Mouse (Mus musculus) midbrain, embryonic 13.5 days (tissue): ENCODE results near the gene Wfdc15b. TPM values are rescaled to one million over a fixed set of nuclear protein-coding genes. Genes with fewer than 3 reads are reported as not detected.

Source experiments
- ATAC-seq: fragments of 200-750 bp; cut with Nextera tagmentation; 2 replicates; pipeline ENCODE4 v1.8.0; 2017; ENCODE audit warnings: mild to moderate bottlenecking, moderate TSS enrichment, moderate library complexity
- H3K27ac ChIP-seq: fragments of 300-500 bp; sonication (generic); 2 replicates; pipeline ENCODE4 v1.5.1; 2015; ENCODE audit warnings: inconsistent platforms, mild to moderate bottlenecking, moderate library complexity
- H3K27me3 ChIP-seq: fragments of 300-500 bp; sonication (generic); 2 replicates; pipeline ENCODE4 v1.6.1; 2015; ENCODE audit warnings: mild to moderate bottlenecking, inconsistent platforms
- H3K36me3 ChIP-seq: fragments of 300-500 bp; sonication (generic); 2 replicates; pipeline ENCODE4 v1.6.1; 2015; ENCODE audit warnings: mild to moderate bottlenecking, inconsistent platforms
- H3K4me1 ChIP-seq: fragments of 300-500 bp; sonication (generic); replicated peaks from 2 replicates; pipeline ENCODE4 v1.6.1; 2015; ENCODE audit warnings: inconsistent platforms
- H3K4me2 ChIP-seq: fragments of 300-500 bp; sonication (generic); replicated peaks from 2 replicates; pipeline ENCODE4 v1.6.1; 2015; ENCODE audit warnings: moderate library complexity, mild to moderate bottlenecking, inconsistent platforms
- H3K4me3 ChIP-seq: fragments of 300-500 bp; sonication (generic); replicated peaks from 2 replicates; pipeline ENCODE4 v1.5.1; 2015; ENCODE audit warnings: mild to moderate bottlenecking, inconsistent platforms
- H3K9ac ChIP-seq: fragments of 300-500 bp; sonication (generic); replicated peaks from 2 replicates; pipeline ENCODE4 v1.6.1; 2015; ENCODE audit warnings: mild to moderate bottlenecking, inconsistent platforms
- H3K9me3 ChIP-seq: fragments of 300-500 bp; sonication (generic); 2 replicates; pipeline ENCODE4 v1.6.1; 2016; ENCODE audit warnings: mild to moderate bottlenecking, inconsistent platforms
- WGBS: fragments of 180-500 bp; shearing (Covaris S2); methylation state at CpG from one replicate; pipeline ENCODE4 v1.1.7; 2015; 5-methylcytosine and 5-hydroxymethylcytosine counted together
- polyA plus RNA-seq: library from polyadenylated mRNA; unstranded; fragments of >200 nt; fragmentation: Nextera tagmentation; extraction: Ambion mirVana; gene quantifications from 2 replicates; pipeline ENCODE4 v1.2.1, GENCODE M21; 2015

Wfdc15b gene
- polyA plus RNA-seq, 1 experiment from 2014 or later: not detected

- Histone ChIP-seq H3K4me1 (peaks cover 20% of the 10 kb centered on the region), H3K36me3 (no peaks in the 10 kb centered on the region), H3K27me3 (peaks cover 38% of the 10 kb centered on the region), H3K4me3 (no peak overlapping the region), H3K9me3 (no peaks in the 10 kb centered on the region), H3K9ac (no peak overlapping the region), H3K4me2 (no peak overlapping the region), H3K27ac (no peak overlapping the region)
- WGBS: 81% methylated on average over 8 of the region's 8 CpGs
- no peak for ATAC-seq
Measured at GRCm38 (mm10) chr2:164174649-164175395, 46.6 kb downstream of the Wfdc15b start.

DNA sequence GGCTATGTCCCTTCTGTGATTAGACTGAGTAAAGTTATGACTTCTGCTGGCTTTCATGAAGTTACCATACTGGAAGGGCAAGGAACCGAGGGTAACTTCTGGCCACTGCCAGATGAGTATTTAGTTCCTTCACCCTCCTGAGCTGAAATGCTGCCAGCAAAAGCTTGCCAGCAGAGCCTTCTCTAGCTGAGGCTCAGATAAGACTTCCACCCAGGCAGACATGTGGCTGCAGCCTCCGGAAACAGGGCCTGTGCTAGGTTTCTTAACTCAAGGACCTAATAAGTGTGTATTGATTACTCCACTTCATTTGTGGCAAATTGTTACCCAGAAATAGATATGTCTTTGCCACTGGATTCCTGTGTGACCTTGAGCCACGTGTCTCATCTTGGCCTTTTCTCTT lies 48.1 kb downstream of the Wfdc15b start:
- no peak for ATAC-seq
- 76% methylated on average over 3 of the region's 3 CpGs for WGBS
- Histone ChIP-seq H3K4me3 (no peak overlapping the region), H3K27me3 (peaks cover 52% of the 10 kb centered on the region), H3K27ac (no peak overlapping the region), H3K4me2 (no peak overlapping the region), H3K9me3 (no peaks in the 10 kb centered on the region), H3K4me1 (peaks cover 23% of the 10 kb centered on the region), H3K36me3 (no peaks in the 10 kb centered on the region), H3K9ac (no peak overlapping the region)

- 2% methylated on average over 24 of the region's 29 CpGs for WGBS
- Histone ChIP-seq H3K4me2 (peak within 1 kb of the TSS; percentile 64), H3K4me1 (peaks cover 31% of the 10 kb centered on the region), H3K4me3 (peak within 1 kb of the TSS; percentile 37), H3K36me3 (no peaks in the 10 kb centered on the region), H3K27me3 (peaks cover 74% of the 10 kb centered on the region), H3K27ac (no peak within 1 kb of the TSS), H3K9me3 (no peaks in the 10 kb centered on the region), H3K9ac (peak within 1 kb of the TSS; percentile 53; the same call in 1 of the 2 replicates)
- 0 out of 2 replicates have a peak, but pooled peaks have one; percentile 17 for ATAC-seq
Measured at GRCm38 (mm10) chr2:164170902-164171301, 50.6 kb downstream of the Wfdc15b start, which contains the start of gene Kcns1. Gene Kcns1, minus strand, starts transcription at chr2:164171113.

DNA sequence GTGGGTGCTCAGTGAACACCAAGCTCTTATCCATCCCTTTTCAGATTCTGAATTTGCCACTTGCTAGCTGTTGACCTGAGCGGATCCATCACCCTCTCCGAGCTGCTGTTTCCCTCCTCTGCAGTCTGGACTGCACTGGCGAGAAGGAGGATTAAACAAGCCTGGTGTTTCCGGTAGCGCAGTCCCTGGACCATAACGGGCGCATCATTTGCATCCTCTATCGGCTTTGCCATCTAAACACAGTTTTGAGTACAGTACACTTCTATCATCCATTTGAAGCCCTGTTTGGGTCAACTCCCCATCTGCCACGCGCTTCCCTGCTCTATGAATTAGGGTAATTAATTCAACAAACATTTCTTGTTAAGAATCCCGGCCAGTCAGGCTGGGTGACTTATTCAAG lies 51.1 kb downstream of the Wfdc15b start:
- Histone ChIP-seq H3K36me3 (no peaks in the 10 kb centered on the region), H3K27me3 (peaks cover 79% of the 10 kb centered on the region), H3K4me1 (peaks cover 31% of the 10 kb centered on the region), H3K4me3 (peak overlapping the region; percentile 37), H3K9ac (0 out of 2 replicates have a peak overlapping the region, but pooled peaks have one; percentile 53), H3K27ac (no peak overlapping the region), H3K4me2 (peak overlapping the region; percentile 64), H3K9me3 (no peaks in the 10 kb centered on the region)
- no peak for ATAC-seq
- WGBS: 2% methylated on average over 11 of the region's 11 CpGs

- 9% methylated on average over 42 of the region's 42 CpGs for WGBS
- H3K4me3 ChIP-seq: peak overlapping the region; percentile 40
- H3K9ac ChIP-seq: no peak overlapping the region
- no peaks in the 10 kb centered on the region for H3K36me3 ChIP-seq
- H3K4me2 ChIP-seq: peak overlapping the region; percentile 55
- ATAC-seq: peak; percentile 37; the same call in 1 of the 2 replicates
- peaks cover 31% of the 10 kb centered on the region for H3K4me1 ChIP-seq
- no peaks in the 10 kb centered on the region for H3K9me3 ChIP-seq
- H3K27me3 ChIP-seq: peaks cover 79% of the 10 kb centered on the region
- H3K27ac ChIP-seq: no peak overlapping the region
Measured at GRCm38 (mm10) chr2:164168571-164168946, 52.9 kb downstream of the Wfdc15b start.

GRCm38 (mm10) chr2:164167752-164168570 lies 53.5 kb downstream of the Wfdc15b start:
- H3K9ac ChIP-seq: 0 out of 2 replicates have a peak overlapping the region, but pooled peaks have one; percentile 16
- 11% methylated on average over 89 of the region's 90 CpGs for WGBS
- ATAC-seq: peak; percentile 65
- H3K9me3 ChIP-seq: no peaks in the 10 kb centered on the region
- peaks cover 76% of the 10 kb centered on the region for H3K27me3 ChIP-seq
- no peak overlapping the region for H3K27ac ChIP-seq
- no peaks in the 10 kb centered on the region for H3K36me3 ChIP-seq
- H3K4me1 ChIP-seq: peaks cover 31% of the 10 kb centered on the region
- peak overlapping the region; percentile 55 for H3K4me2 ChIP-seq
- peak overlapping the region; percentile 40 for H3K4me3 ChIP-seq

DNA sequence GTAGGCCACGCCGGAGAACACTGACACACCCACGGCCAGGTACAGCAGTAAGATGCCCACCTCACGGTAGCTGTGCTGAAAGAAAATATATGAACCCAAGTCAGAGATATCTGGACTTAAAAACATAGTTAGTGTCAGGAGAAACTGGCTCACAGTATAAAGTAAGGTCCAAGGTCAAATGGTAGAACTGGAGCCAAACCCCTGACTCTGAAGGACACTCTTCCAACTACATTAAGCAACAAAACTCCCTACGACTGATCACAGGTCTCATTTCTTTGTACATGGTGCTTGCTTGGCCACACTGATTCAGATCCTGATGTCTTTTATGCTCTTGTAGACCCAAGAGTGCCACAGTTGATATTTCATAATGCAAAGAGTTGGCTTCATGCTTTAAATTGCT lies 56.5 kb downstream of the Wfdc15b start:
- no peak overlapping the region for H3K27ac ChIP-seq
- H3K27me3 ChIP-seq: peaks cover 51% of the 10 kb centered on the region
- ATAC-seq: no peak
- peaks cover 12% of the 10 kb centered on the region for H3K4me1 ChIP-seq
- H3K4me3 ChIP-seq: no peak overlapping the region
- no peak overlapping the region for H3K4me2 ChIP-seq
- no peaks in the 10 kb centered on the region for H3K9me3 ChIP-seq
- no peak overlapping the region for H3K9ac ChIP-seq
- no peaks in the 10 kb centered on the region for H3K36me3 ChIP-seq
- WGBS: 94% methylated on average over 5 of the region's 5 CpGs

Other genes with a start within 250 kb of the Wfdc15b start
- 401 and 431 TPM in 2 replicates for gene Ywhab, start 226.7 kb downstream of the Wfdc15b start, polyA plus RNA-seq
- gene Pabpc1l, start 196.2 kb downstream of the Wfdc15b start, polyA plus RNA-seq: 1.1 and 1.8 TPM in 2 replicates
- 27.0 and 28.3 TPM in 2 replicates for gene Stk4, start 151.3 kb downstream of the Wfdc15b start, polyA plus RNA-seq
- gene Tomm34, start 150.5 kb downstream of the Wfdc15b start, polyA plus RNA-seq: 44.2 and 48.4 TPM in 2 replicates
- 0.16 and 0.23 TPM in 2 replicates for gene Kcns1, start 50.5 kb downstream of the Wfdc15b start, polyA plus RNA-seq
- not detected in 2 replicates for gene Wfdc5, start 38.9 kb downstream of the Wfdc15b start, polyA plus RNA-seq
- not detected in 2 replicates for gene Wfdc12, start 31.1 kb downstream of the Wfdc15b start, polyA plus RNA-seq
- not detected in 2 replicates for gene Wfdc15a, start 21.5 kb downstream of the Wfdc15b start, polyA plus RNA-seq
- gene Svs2, start 16.8 kb upstream of the Wfdc15b start, polyA plus RNA-seq: not detected in 2 replicates
- not detected in 2 replicates for gene Svs3b, start 35.0 kb upstream of the Wfdc15b start, polyA plus RNA-seq
- not detected in 2 replicates for gene Svs4, start 56.8 kb upstream of the Wfdc15b start, polyA plus RNA-seq
- not detected in 2 replicates for gene Svs3a, start 67.6 kb upstream of the Wfdc15b start, polyA plus RNA-seq
- not detected in 2 replicates for gene Svs6, start 95.1 kb upstream of the Wfdc15b start, polyA plus RNA-seq
- gene Svs5, start 111.1 kb upstream of the Wfdc15b start, polyA plus RNA-seq: not detected in 2 replicates
- gene Slpi, start 167.4 kb upstream of the Wfdc15b start, polyA plus RNA-seq: 0.36 TPM in 1 of 2 replicates, not detected in the other
- not detected in 2 replicates for gene Rbpjl, start 181.5 kb upstream of the Wfdc15b start, polyA plus RNA-seq
- gene Matn4, start 183.5 kb upstream of the Wfdc15b start, polyA plus RNA-seq: 0.26 and 0.39 TPM in 2 replicates
- gene Sdc4, start 222.2 kb upstream of the Wfdc15b start, polyA plus RNA-seq: 6.5 and 7.3 TPM in 2 replicates
- 77.6 and 81.1 TPM in 2 replicates for gene Sys1, start 235.3 kb upstream of the Wfdc15b start, polyA plus RNA-seq
- gene Gm20458, start 239.3 kb upstream of the Wfdc15b start, polyA plus RNA-seq: 4.5 and 5.2 TPM in 2 replicates